Mouse (Mus musculus) liver, postnatal 0 days (tissue): ENCODE results near the gene Foxl1.

Experiments
- CTCF ChIP-seq: sonication (generic); IDR thresholded peaks from 2 replicates; pipeline ENCODE4 v1.5.1; 2016; ENCODE audit warnings: antibody characterized with exemption, low read depth
- EP300 ChIP-seq: IDR thresholded peaks from 2 replicates; pipeline ENCODE4 v1.6.1; 2016; ENCODE audit warnings: antibody characterized with exemption, low read depth, mild to moderate bottlenecking

GRCm38 (mm10) chr8:121132961-121133513, 5.3 kb downstream of the Foxl1 start:
- TF ChIP-seq EP300 (no peak), CTCF (no peak)
